11 mouse cellular contexts compared by ENCODE assay signal in genomic region chr11:115841044-115841443, GRCm38 (mm10). TPM values are rescaled to one million over a fixed set of nuclear protein-coding genes. Genes with fewer than 3 reads are reported as not detected.
A peak's percentile ranks its signal among the peaks of the same experiment; 100 is the strongest.
DNase-seq lines count a peak whose midpoint lies in the region; ATAC-seq and TF ChIP-seq lines count a peak whose summit lies in the region.
"Had no signal": no experiment of that assay in that cellular context is flagged by ENCODE, and none has a peak within 500 bp of the region (broad histone marks: within the 10 kb centered on the region; RNA-seq: fewer than 3 reads in every experiment).

No protein-coding gene starts in this region.

- peaks cover 6% of the 10 kb centered on the region for H3K9me3 ChIP-seq in heart, embryonic 12.5 days (replicated peaks)
- 0 out of 2 replicates have a peak, but pooled peaks cover 5% of the 10 kb centered on the region for H3K9me3 ChIP-seq in liver, embryonic 13.5 days (replicated peaks)
- H3K9me3 ChIP-seq: hindbrain, embryonic 12.5 days; limb, embryonic 10.5 days had no signal

- no peak for DNase-seq in heart, adult 11 months
- no peak for DNase-seq in liver, adult 2 months (ENCODE audit: extremely low read depth, low read depth, low spot score)
- DNase-seq in liver (no peak), NIH3T3 (ENCODE audit: low read depth) (peak; percentile 25)
- no peak for DNase-seq in liver, embryonic 13.5 days
- DNase-seq in cerebellum, postnatal 4 days (ENCODE audit: low spot score in 2 of 2), result no peak
- DNase-seq in embryo, embryonic 9.5 days (ENCODE audit: extremely low spot score), result no peak

- H3K27ac ChIP-seq in heart, embryonic 12.5 days (ENCODE audit: poor library complexity, severe bottlenecking), result peak overlapping the region; percentile 97
- H3K27ac ChIP-seq in liver, adult 2 months (replicated peaks; ENCODE audit: insufficient read depth, low read depth, low read length), result no peak overlapping the region
- H3K27ac ChIP-seq in liver, embryonic 13.5 days, result peak overlapping the region; percentile 89; the same call in 1 of the 2 replicates

- H3K79me2 ChIP-seq in liver, adult 2 months (ENCODE audit: control insufficient read depth, insufficient read depth, low read length), result peaks cover 5% of the 10 kb centered on the region; the same call in 1 of the 2 replicates

- no peak overlapping the region for H3K4me2 ChIP-seq in heart, embryonic 12.5 days
- H3K4me2 ChIP-seq in liver, embryonic 13.5 days, result no peak overlapping the region
- H3K4me2 ChIP-seq: hindbrain, embryonic 12.5 days had no signal

- ATAC-seq in heart, embryonic 12.5 days (ENCODE audit: insufficient number of reproducible peaks, low FRiP score), result no peak
- ATAC-seq in liver, embryonic 13.5 days (ENCODE audit: low read depth), result no peak

- TF ChIP-seq POLR2A in liver, adult 2 months (IDR thresholded peaks at IDR 0.05; ENCODE audit: extremely low read depth, insufficient read depth, low read length), result no peak

- TF ChIP-seq CTCF in liver, adult 2 months (IDR thresholded peaks at IDR 0.05; ENCODE audit: low read depth, low read length), result peak; percentile 50

- peaks cover 16% of the 10 kb centered on the region for H3K36me3 ChIP-seq in heart, embryonic 12.5 days
- peaks cover 6% of the 10 kb centered on the region; the same call in 1 of the 2 replicates for H3K36me3 ChIP-seq in liver, adult 2 months (ENCODE audit: control insufficient read depth, insufficient read depth, low read length)
- peaks cover 23% of the 10 kb centered on the region for H3K36me3 ChIP-seq in liver, embryonic 13.5 days
- H3K36me3 ChIP-seq: hindbrain, embryonic 12.5 days had no signal

- H3K4me3 ChIP-seq in heart, embryonic 12.5 days, result no peak overlapping the region
- no peak overlapping the region for H3K4me3 ChIP-seq in liver, adult 2 months (ENCODE audit: insufficient read depth, low read depth, low read length)
- H3K4me3 ChIP-seq in liver, embryonic 13.5 days (replicated peaks), result no peak overlapping the region
- H3K4me3 ChIP-seq: hindbrain, embryonic 12.5 days; limb, embryonic 10.5 days; myocyte had no signal

- no peak overlapping the region for H3K9ac ChIP-seq in heart, embryonic 12.5 days
- H3K9ac ChIP-seq in liver, adult 2 months (ENCODE audit: low read depth, low read length), result no peak overlapping the region
- no peak overlapping the region for H3K9ac ChIP-seq in liver, embryonic 13.5 days
- H3K9ac ChIP-seq: hindbrain, embryonic 12.5 days had no signal

- WGBS in heart, embryonic 12.5 days, result 83% methylated on average over 6 of the region's 6 CpGs
- WGBS in liver, adult 2 months, result 91% methylated on average over 6 of the region's 6 CpGs
- WGBS in liver, embryonic 13.5 days (ENCODE audit: insufficient replicate concordance), result 77% methylated on average over 6 of the region's 6 CpGs

- H3K4me1 ChIP-seq in heart, embryonic 12.5 days (replicated peaks), result peaks cover 85% of the 10 kb centered on the region
- peaks cover 32% of the 10 kb centered on the region for H3K4me1 ChIP-seq in liver, adult 2 months (ENCODE audit: control insufficient read depth, insufficient read depth, low read length)
- H3K4me1 ChIP-seq in liver, embryonic 13.5 days (replicated peaks), result peaks cover 74% of the 10 kb centered on the region

- H3K27me3 ChIP-seq in heart, embryonic 12.5 days (replicated peaks), result no peaks in the 10 kb centered on the region
- H3K27me3 ChIP-seq in liver, adult 2 months (ENCODE audit: control insufficient read depth, insufficient read depth, low read length), result no peaks in the 10 kb centered on the region
- H3K27me3 ChIP-seq in liver, embryonic 13.5 days, result no peaks in the 10 kb centered on the region

RNA-seq across cellular contexts. Expression of gene Myo15b, which starts 17.2 kb away (rescaled TPM):
- 0.17 and 0.37 TPM in 2 replicates for polyA plus RNA-seq in heart, embryonic 12.5 days (2016; fragmentation: Nextera tagmentation; extraction: Ambion mirVana)
- total RNA-seq in liver, adult 2 months (2014; rRNA removed), result 0.07 and 0.28 TPM in 2 replicates
- polyA plus RNA-seq in liver, adult 2 months (2012; rRNA removed), result 0.51 and 0.56 TPM in 2 replicates
- 0.36 and 0.46 TPM in 2 replicates for polyA plus RNA-seq in liver, embryonic 13.5 days (2015; fragmentation: Nextera tagmentation; extraction: Ambion mirVana)

RNA-seq across cellular contexts. Expression of gene Llgl2, which starts 17.2 kb away (rescaled TPM):
- 22.5 and 25.8 TPM in 2 replicates for polyA plus RNA-seq in heart, embryonic 12.5 days (2016; fragmentation: Nextera tagmentation; extraction: Ambion mirVana)
- 15.8 and 17.2 TPM in 2 replicates for total RNA-seq in liver, adult 2 months (2014; rRNA removed)
- 46.8 and 52.7 TPM in 2 replicates for polyA plus RNA-seq in liver, adult 2 months (2012; rRNA removed)
- polyA plus RNA-seq in liver, embryonic 13.5 days (2015; fragmentation: Nextera tagmentation; extraction: Ambion mirVana), result 9.8 and 10.2 TPM in 2 replicates

RNA-seq across cellular contexts. Expression of gene Tsen54, which starts 26.5 kb away (rescaled TPM):
- polyA plus RNA-seq in heart, embryonic 12.5 days (2016; fragmentation: Nextera tagmentation; extraction: Ambion mirVana), result 23.0 and 29.2 TPM in 2 replicates
- total RNA-seq in liver, adult 2 months (2014; rRNA removed), result 4.0 and 5.8 TPM in 2 replicates
- 11.2 and 15.6 TPM in 2 replicates for polyA plus RNA-seq in liver, adult 2 months (2012; rRNA removed)
- polyA plus RNA-seq in liver, embryonic 13.5 days (2015; fragmentation: Nextera tagmentation; extraction: Ambion mirVana), result 19.3 and 20.1 TPM in 2 replicates

RNA-seq across cellular contexts. Expression of gene Caskin2, which starts 27.6 kb away (rescaled TPM):
- polyA plus RNA-seq in heart, embryonic 12.5 days (2016; fragmentation: Nextera tagmentation; extraction: Ambion mirVana), result 23.5 and 25.3 TPM in 2 replicates
- total RNA-seq in liver, adult 2 months (2014; rRNA removed), result 2.9 and 3.8 TPM in 2 replicates
- 8.9 and 9.7 TPM in 2 replicates for polyA plus RNA-seq in liver, adult 2 months (2012; rRNA removed)
- polyA plus RNA-seq in liver, embryonic 13.5 days (2015; fragmentation: Nextera tagmentation; extraction: Ambion mirVana), result 5.7 and 6.0 TPM in 2 replicates

RNA-seq across cellular contexts. Expression of gene Smim5, which starts 58.7 kb away (rescaled TPM):
- polyA plus RNA-seq in heart, embryonic 12.5 days (2016; fragmentation: Nextera tagmentation; extraction: Ambion mirVana), result 15.0 and 16.6 TPM in 2 replicates
- total RNA-seq in liver, adult 2 months (2014; rRNA removed), result 0.13 TPM in 1 of 2 replicates, not detected in the other
- polyA plus RNA-seq in liver, adult 2 months (2012; rRNA removed), result 0.14 and 0.38 TPM in 2 replicates
- polyA plus RNA-seq in liver, embryonic 13.5 days (2015; fragmentation: Nextera tagmentation; extraction: Ambion mirVana), result 39.0 and 42.3 TPM in 2 replicates
